31 mouse cellular contexts compared by ENCODE assay signal in the genomic region with DNA sequence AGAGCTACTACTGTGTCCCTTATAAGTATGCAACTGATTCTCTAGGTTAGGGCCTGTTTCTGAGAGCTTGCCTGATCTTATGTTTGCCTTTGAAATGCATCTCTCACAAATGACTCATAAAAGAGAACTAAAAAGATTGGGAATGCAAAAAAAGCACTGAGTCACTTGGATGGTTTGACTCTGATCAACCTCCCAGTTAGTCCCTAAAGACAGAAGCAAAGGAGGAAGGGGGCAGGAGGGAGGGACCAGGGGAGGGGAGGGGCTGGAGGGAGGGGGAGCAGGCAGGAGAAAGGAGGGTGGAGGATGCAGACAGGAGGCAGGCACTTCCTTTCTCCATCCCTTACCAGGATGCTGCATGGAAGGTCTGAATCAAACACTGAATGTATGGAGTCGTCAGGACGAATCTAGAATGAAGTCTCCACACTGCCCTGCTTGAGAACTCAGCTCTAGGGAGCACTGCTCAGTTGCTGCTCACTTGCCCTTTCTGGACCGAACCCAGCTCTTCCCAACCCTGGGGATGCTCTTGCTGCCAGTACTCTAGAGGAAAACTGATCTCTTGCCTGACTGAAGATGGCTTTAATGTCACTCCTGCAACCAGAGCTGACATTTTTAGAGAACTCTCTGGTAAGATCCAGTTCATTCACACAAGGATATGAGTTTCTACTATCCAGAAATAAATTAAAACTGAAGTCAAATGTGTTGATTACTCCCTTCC.
DNase-seq lines count a peak whose midpoint lies in the region; ATAC-seq and TF ChIP-seq lines count a peak whose summit lies in the region.
"Had no signal": no experiment of that assay in that cellular context is flagged by ENCODE, and none has a peak within 500 bp of the region (broad histone marks: within the 10 kb centered on the region; RNA-seq: fewer than 3 reads in every experiment).

No protein-coding gene starts in this region.

- H3K4me2 ChIP-seq in hindbrain, postnatal 0 days (ENCODE audit: low read depth, low read length), result no peak overlapping the region
- H3K4me2 ChIP-seq: embryonic facial prominence, embryonic 12.5 days; heart, embryonic 13.5 days; hindbrain, embryonic 15.5 days; limb, embryonic 12.5 days; liver, embryonic 15.5 days; lung, embryonic 14.5 days; neural tube, embryonic 13.5 days had no signal

- 60% methylated on average over 3 of the region's 3 CpGs for WGBS in hindbrain, postnatal 0 days

- no peak overlapping the region for H3K9ac ChIP-seq in hindbrain, postnatal 0 days (replicated peaks; ENCODE audit: low read length)
- H3K9ac ChIP-seq: embryonic facial prominence, embryonic 12.5 days; heart, embryonic 13.5 days; hindbrain, embryonic 15.5 days; limb, embryonic 12.5 days; liver, embryonic 15.5 days; lung, embryonic 14.5 days; neural tube, embryonic 13.5 days had no signal

- H3K4me3 ChIP-seq in embryonic fibroblast, embryonic 13.5 days (ENCODE audit: insufficient read depth, low read length), result no peak overlapping the region
- no peak overlapping the region for H3K4me3 ChIP-seq in hindbrain, postnatal 0 days (ENCODE audit: low read length)
- H3K4me3 ChIP-seq: embryonic facial prominence, embryonic 12.5 days; heart, embryonic 13.5 days; hindbrain, embryonic 15.5 days; limb, embryonic 12.5 days; liver, embryonic 15.5 days; midbrain, embryonic 10.5 days; neural tube, embryonic 13.5 days had no signal

- DNase-seq in heart, adult 11 months, result peak; percentile 84
- no peak for DNase-seq in heart, adult 18-20 months
- DNase-seq in gastrocnemius, postnatal 25 days, result peak; percentile 62
- DNase-seq in telencephalon, adult 2 months (ENCODE audit: low read depth, low spot score), result peak; percentile 17
- no peak for DNase-seq in layer of hippocampus, postnatal 14 days (ENCODE audit: low spot score in 2 of 2)
- no peak for DNase-seq in hindbrain, postnatal 0 days (ENCODE audit: low spot score)
- DNase-seq: adrenal gland, postnatal 10 days; B cell, adult 2 months; cerebellum, adult 11 months; cerebellum, adult 9-10 months; cerebellum, postnatal 36 days; heart, postnatal 10 days; kidney, adult 2 months; kidney, postnatal 4 days; lung, embryonic 14.5 days; lung, postnatal 14 days; thymus, adult 2 months; thymus, postnatal 36 days had no signal

- TF ChIP-seq CTCF in embryonic fibroblast, embryonic 13.5 days (IDR thresholded peaks at IDR 0.05; ENCODE audit: borderline replicate concordance, insufficient read depth, low read length), result no peak
- TF ChIP-seq CTCF in hindbrain, postnatal 0 days (IDR thresholded peaks at IDR 0.05; ENCODE audit: low read depth), result no peak

- no peaks in the 10 kb centered on the region for H3K9me3 ChIP-seq in hindbrain, postnatal 0 days (ENCODE audit: low read length)
- H3K9me3 ChIP-seq: embryonic facial prominence, embryonic 12.5 days; heart, embryonic 13.5 days; hindbrain, embryonic 15.5 days; limb, embryonic 12.5 days; liver, embryonic 15.5 days; midbrain, embryonic 10.5 days; neural tube, embryonic 13.5 days had no signal

- TF ChIP-seq POLR2A in embryonic fibroblast, embryonic 13.5 days (IDR thresholded peaks at IDR 0.05; ENCODE audit: low read depth, low read length), result no peak

- ATAC-seq in erythroid progenitor cell, adult 5-6 weeks (replicated peaks; ENCODE audit: low FRiP score, poor library complexity, severe bottlenecking), result no peak
- no peak for ATAC-seq in hindbrain, postnatal 0 days
- ATAC-seq: forebrain, embryonic 16.5 days; Patski had no signal

- peaks cover 17% of the 10 kb centered on the region for H3K4me1 ChIP-seq in embryonic fibroblast, embryonic 13.5 days (ENCODE audit: control insufficient read depth, insufficient read depth, low read length)
- no peaks in the 10 kb centered on the region for H3K4me1 ChIP-seq in hindbrain, postnatal 0 days (ENCODE audit: insufficient read depth, low read length)
- H3K4me1 ChIP-seq: embryonic facial prominence, embryonic 12.5 days; heart, embryonic 13.5 days; hindbrain, embryonic 15.5 days; liver, embryonic 15.5 days; neural tube, embryonic 13.5 days had no signal

- no peaks in the 10 kb centered on the region for H3K36me3 ChIP-seq in hindbrain, postnatal 0 days (ENCODE audit: insufficient read depth, low read length)
- H3K36me3 ChIP-seq: embryonic facial prominence, embryonic 12.5 days; heart, embryonic 13.5 days; hindbrain, embryonic 15.5 days; limb, embryonic 12.5 days; liver, embryonic 15.5 days; midbrain, embryonic 10.5 days; neural tube, embryonic 13.5 days had no signal

- peak overlapping the region; percentile 92 for H3K27ac ChIP-seq in embryonic fibroblast, embryonic 13.5 days (ENCODE audit: insufficient read depth, low read length)
- no peak overlapping the region for H3K27ac ChIP-seq in hindbrain, postnatal 0 days
- H3K27ac ChIP-seq: embryonic facial prominence, embryonic 12.5 days; heart, embryonic 13.5 days; hindbrain, embryonic 15.5 days; limb, embryonic 12.5 days; liver, embryonic 15.5 days; midbrain, embryonic 10.5 days; neural tube, embryonic 13.5 days; stomach, postnatal 0 days had no signal

- H3K27me3 ChIP-seq in hindbrain, postnatal 0 days (ENCODE audit: insufficient read depth, low read length), result no peaks in the 10 kb centered on the region
- H3K27me3 ChIP-seq: CH12.LX; embryonic facial prominence, embryonic 12.5 days; hindbrain, embryonic 15.5 days; liver, embryonic 15.5 days; neural tube, embryonic 13.5 days had no signal

Comparison
In these comparisons a context has a peak if more than half of its experiments do, and no peak if none do; other contexts are left out.
1. DNase-seq: peak in heart, adult 11 months (single experiment), gastrocnemius, postnatal 25 days (single experiment) and telencephalon, adult 2 months (single experiment); none in heart, adult 18-20 months (0 of 2), layer of hippocampus, postnatal 14 days (0 of 2) and hindbrain, postnatal 0 days (single experiment).